Mouse (Mus musculus): Measurements from ENCODE around the gene Inf2. TPM values are rescaled to one million over a fixed set of nuclear protein-coding genes. Genes with fewer than 3 reads are reported as not detected.

The Inf2 gene
- total RNA-seq, 2 experiments from 2014 or later, result 131 to 138 TPM

- no peak for TF ChIP-seq CTCF (conservative IDR thresholded peaks at IDR 0.05)
- peak overlapping the region; percentile 43; the same call in 1 of the 2 replicates for H3K27ac ChIP-seq
- H3K4me3 ChIP-seq, result no peak overlapping the region
- DNase-seq (ENCODE audit: low spot score in 2 of 2), result no peak
These were observed 11.8 kb upstream of the Inf2 start for GRCm38 (mm10) chr12:112576749-112577148.

- H3K4me3 ChIP-seq, result no peak overlapping the region
- no peak for DNase-seq (ENCODE audit: low spot score in 2 of 2)
- no peak overlapping the region for H3K27ac ChIP-seq
- TF ChIP-seq CTCF (conservative IDR thresholded peaks at IDR 0.05), result no peak
These were observed 10.1 kb upstream of the Inf2 start for GRCm38 (mm10) chr12:112578296-112579090.

GRCm38 (mm10) chr12:112579430-112579829 is 9.2 kb upstream of the Inf2 start:
- TF ChIP-seq CTCF (conservative IDR thresholded peaks at IDR 0.05), result no peak
- no peak overlapping the region for H3K27ac ChIP-seq
- no peak for DNase-seq (ENCODE audit: low spot score in 2 of 2)
- H3K4me3 ChIP-seq, result no peak overlapping the region

GRCm38 (mm10) chr12:112579926-112580325 is 8.7 kb upstream of the Inf2 start:
- Histone ChIP-seq H3K4me3 (no peak overlapping the region), H3K27ac (no peak overlapping the region)
- TF ChIP-seq CTCF (conservative IDR thresholded peaks at IDR 0.05), result no peak
- no peak for DNase-seq (ENCODE audit: low spot score in 2 of 2)

GRCm38 (mm10) chr12:112581113-112581512 is 7.5 kb upstream of the Inf2 start:
- H3K4me3 ChIP-seq, result no peak overlapping the region
- no peak for DNase-seq (ENCODE audit: low spot score in 2 of 2)
- no peak for TF ChIP-seq CTCF (conservative IDR thresholded peaks at IDR 0.05)
- H3K27ac ChIP-seq, result no peak overlapping the region

GRCm38 (mm10) chr12:112584954-112585353 is 3.6 kb upstream of the Inf2 start:
- no peak for DNase-seq (ENCODE audit: low spot score in 2 of 2)
- Histone ChIP-seq H3K27ac (peak overlapping the region; percentile 93), H3K4me3 (no peak overlapping the region)
- no peak for TF ChIP-seq CTCF (conservative IDR thresholded peaks at IDR 0.05)

GRCm38 (mm10) chr12:112585924-112586538 is 2.6 kb upstream of the Inf2 start:
- Histone ChIP-seq H3K27ac (peak overlapping the region; percentile 93), H3K4me3 (no peak overlapping the region)
- TF ChIP-seq CTCF (conservative IDR thresholded peaks at IDR 0.05), result no peak; the same call in 1 of the 2 replicates
- DNase-seq (ENCODE audit: low spot score in 2 of 2), result peak; percentile 68 to 74

GRCm38 (mm10) chr12:112587125-112588124 is 1.2 kb upstream of the Inf2 start:
- H3K4me3 ChIP-seq, result no peak overlapping the region
- no peak for DNase-seq (ENCODE audit: low spot score in 2 of 2)
- peak overlapping the region; percentile 93 for H3K27ac ChIP-seq
- no peak for TF ChIP-seq CTCF (conservative IDR thresholded peaks at IDR 0.05)

GRCm38 (mm10) chr12:112589491-112590191 is 1.1 kb downstream of the Inf2 start:
- no peak for DNase-seq (ENCODE audit: low spot score in 2 of 2)
- TF ChIP-seq CTCF (conservative IDR thresholded peaks at IDR 0.05), result no peak
- peak overlapping the region; percentile 65 for H3K4me3 ChIP-seq
- H3K27ac ChIP-seq, result peak overlapping the region; percentile 93

- no peak for TF ChIP-seq CTCF (conservative IDR thresholded peaks at IDR 0.05)
- DNase-seq (ENCODE audit: low spot score in 2 of 2), result peak in 1 of 2 experiments; percentile 50
These were observed 2.1 kb downstream of the Inf2 start for GRCm38 (mm10) chr12:112590566-112591239.

GRCm38 (mm10) chr12:112591240-112591639 is 2.7 kb downstream of the Inf2 start:
- DNase-seq (ENCODE audit: low spot score in 2 of 2), result no peak
- peak overlapping the region; percentile 93 for H3K27ac ChIP-seq

More at GRCm38 (mm10) chr12:112590566-112591239, 2.1 kb downstream of the Inf2 start:
- Histone ChIP-seq H3K27ac (peak overlapping the region; percentile 93), H3K4me3 (peak overlapping the region; percentile 65)

More at GRCm38 (mm10) chr12:112591240-112591639, 2.7 kb downstream of the Inf2 start:
- peak overlapping the region; percentile 65; the same call in 1 of the 2 replicates for H3K4me3 ChIP-seq
- TF ChIP-seq CTCF (conservative IDR thresholded peaks at IDR 0.05), result no peak

All from layer of hippocampus, adult 2 months (tissue).